Mouse (Mus musculus): ENCODE data around the gene Pdgfra. TPM values are rescaled to one million over a fixed set of nuclear protein-coding genes. Genes with fewer than 3 reads are reported as not detected.
A peak's percentile ranks its signal among the peaks of the same experiment; 100 is the strongest.

The Pdgfra gene
- polyA plus RNA-seq (2014; fragmentation: Nextera tagmentation; extraction: Ambion mirVana): 124 and 138 TPM in 2 replicates

- DNase-seq (ENCODE audit: low spot score) (peak; percentile 75), ATAC-seq (ENCODE audit: insufficient number of reproducible peaks, low FRiP score, low TSS enrichment, low read depth) (no peak)
- no peaks in the 10 kb centered on the region for H3K9me3 ChIP-seq (ENCODE audit: control insufficient read depth, low read length)
- peak within 1 kb of the TSS; percentile 65 for H3K4me2 ChIP-seq (ENCODE audit: low read depth, severe bottlenecking)
- no peaks in the 10 kb centered on the region for H3K36me3 ChIP-seq (ENCODE audit: control insufficient read depth, insufficient read depth, low read length)
- H3K4me1 ChIP-seq (ENCODE audit: control insufficient read depth, insufficient read depth, low read length): peaks cover 21% of the 10 kb centered on the region
- WGBS: under 1% methylated on average over 10 of the region's 10 CpGs
- peak within 1 kb of the TSS; percentile 89 for H3K4me3 ChIP-seq (ENCODE audit: low read depth, low read length)
- peak within 1 kb of the TSS; percentile 97 for H3K9ac ChIP-seq (ENCODE audit: low read length)
- H3K27me3 ChIP-seq (ENCODE audit: control insufficient read depth, insufficient read depth, low read length): no peaks in the 10 kb centered on the region
- H3K27ac ChIP-seq (replicated peaks; ENCODE audit: low read depth, low read length): peak within 1 kb of the TSS; percentile 99
Observed at GRCm38 (mm10) chr5:75152021-75152425, at the start of gene Pdgfra. Gene Pdgfra (plus strand): TSS chr5:75152292.

GRCm38 (mm10) chr5:75106511-75106910 is 45.6 kb upstream of the Pdgfra start:
- H3K27ac ChIP-seq (replicated peaks; ENCODE audit: low read depth, low read length): no peak overlapping the region
- no peaks in the 10 kb centered on the region for H3K27me3 ChIP-seq (ENCODE audit: control insufficient read depth, insufficient read depth, low read length)
- DNase-seq (ENCODE audit: low spot score): no peak
- H3K9ac ChIP-seq (ENCODE audit: low read length): no peak overlapping the region
- no peak for ATAC-seq (ENCODE audit: insufficient number of reproducible peaks, low FRiP score, low TSS enrichment, low read depth)
- H3K36me3 ChIP-seq (ENCODE audit: control insufficient read depth, insufficient read depth, low read length): no peaks in the 10 kb centered on the region
- no peaks in the 10 kb centered on the region for H3K9me3 ChIP-seq (ENCODE audit: control insufficient read depth, low read length)
- H3K4me2 ChIP-seq (ENCODE audit: low read depth, severe bottlenecking): no peak overlapping the region
- no peak overlapping the region for H3K4me3 ChIP-seq (ENCODE audit: low read depth, low read length)
- WGBS: 82% methylated on average over 3 of the region's 3 CpGs
- no peaks in the 10 kb centered on the region for H3K4me1 ChIP-seq (ENCODE audit: control insufficient read depth, insufficient read depth, low read length)

DNA sequence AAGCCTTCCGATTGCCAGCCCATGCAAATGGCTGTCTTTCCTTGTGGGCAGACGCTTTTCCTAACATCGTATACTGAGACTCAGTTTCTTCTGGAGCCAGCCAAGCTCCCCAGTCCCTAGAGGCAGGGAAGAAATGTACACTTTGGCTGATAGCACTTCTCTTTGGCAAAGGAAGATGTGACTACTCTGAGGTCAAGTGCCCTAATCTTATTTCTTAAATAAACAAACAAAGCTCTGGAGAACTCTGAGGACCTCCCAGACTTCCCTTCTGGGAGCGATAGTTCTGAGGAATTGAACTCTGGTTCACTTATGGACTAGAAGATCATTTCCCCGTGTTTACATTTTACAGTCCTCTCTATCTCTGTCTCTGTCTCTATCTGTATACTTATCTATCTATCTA is 42.7 kb upstream of the Pdgfra start:
- DNase-seq (ENCODE audit: low spot score) (no peak), ATAC-seq (ENCODE audit: insufficient number of reproducible peaks, low FRiP score, low TSS enrichment, low read depth) (no peak)
- Histone ChIP-seq H3K4me1 (ENCODE audit: control insufficient read depth, insufficient read depth, low read length) (no peaks in the 10 kb centered on the region), H3K27ac (replicated peaks; ENCODE audit: low read depth, low read length) (no peak overlapping the region), H3K27me3 (ENCODE audit: control insufficient read depth, insufficient read depth, low read length) (no peaks in the 10 kb centered on the region), H3K36me3 (ENCODE audit: control insufficient read depth, insufficient read depth, low read length) (no peaks in the 10 kb centered on the region), H3K9ac (ENCODE audit: low read length) (no peak overlapping the region), H3K4me2 (ENCODE audit: low read depth, severe bottlenecking) (no peak overlapping the region), H3K4me3 (ENCODE audit: low read depth, low read length) (no peak overlapping the region), H3K9me3 (ENCODE audit: control insufficient read depth, low read length) (no peaks in the 10 kb centered on the region)
- WGBS: 60% methylated on average over 5 of the region's 5 CpGs

GRCm38 (mm10) chr5:75111781-75112180 is 40.3 kb upstream of the Pdgfra start:
- H3K27me3 ChIP-seq (ENCODE audit: control insufficient read depth, insufficient read depth, low read length): no peaks in the 10 kb centered on the region
- H3K9ac ChIP-seq (ENCODE audit: low read length): no peak overlapping the region
- no peaks in the 10 kb centered on the region for H3K9me3 ChIP-seq (ENCODE audit: control insufficient read depth, low read length)
- H3K4me1 ChIP-seq (ENCODE audit: control insufficient read depth, insufficient read depth, low read length): no peaks in the 10 kb centered on the region
- no peak overlapping the region for H3K27ac ChIP-seq (replicated peaks; ENCODE audit: low read depth, low read length)
- 56% methylated on average over 5 of the region's 5 CpGs for WGBS
- no peak overlapping the region for H3K4me3 ChIP-seq (ENCODE audit: low read depth, low read length)
- no peak overlapping the region for H3K4me2 ChIP-seq (ENCODE audit: low read depth, severe bottlenecking)
- no peak for ATAC-seq (ENCODE audit: insufficient number of reproducible peaks, low FRiP score, low TSS enrichment, low read depth)
- no peaks in the 10 kb centered on the region for H3K36me3 ChIP-seq (ENCODE audit: control insufficient read depth, insufficient read depth, low read length)
- DNase-seq (ENCODE audit: low spot score): no peak

- Histone ChIP-seq H3K9ac (ENCODE audit: low read length) (no peak overlapping the region), H3K4me3 (ENCODE audit: low read depth, low read length) (no peak overlapping the region), H3K4me1 (ENCODE audit: control insufficient read depth, insufficient read depth, low read length) (no peaks in the 10 kb centered on the region), H3K27me3 (ENCODE audit: control insufficient read depth, insufficient read depth, low read length) (no peaks in the 10 kb centered on the region), H3K9me3 (ENCODE audit: control insufficient read depth, low read length) (no peaks in the 10 kb centered on the region), H3K36me3 (ENCODE audit: control insufficient read depth, insufficient read depth, low read length) (no peaks in the 10 kb centered on the region), H3K4me2 (ENCODE audit: low read depth, severe bottlenecking) (no peak overlapping the region), H3K27ac (replicated peaks; ENCODE audit: low read depth, low read length) (no peak overlapping the region)
- WGBS: 66% methylated on average over 7 of the region's 7 CpGs
- DNase-seq (ENCODE audit: low spot score) (peak; percentile 51), ATAC-seq (ENCODE audit: insufficient number of reproducible peaks, low FRiP score, low TSS enrichment, low read depth) (no peak)
Observed at GRCm38 (mm10) chr5:75118840-75119239, 33.3 kb upstream of the Pdgfra start.

GRCm38 (mm10) chr5:75121646-75122045 is 30.4 kb upstream of the Pdgfra start:
- Histone ChIP-seq H3K9ac (ENCODE audit: low read length) (no peak overlapping the region), H3K4me1 (ENCODE audit: control insufficient read depth, insufficient read depth, low read length) (no peaks in the 10 kb centered on the region), H3K4me3 (ENCODE audit: low read depth, low read length) (no peak overlapping the region), H3K27me3 (ENCODE audit: control insufficient read depth, insufficient read depth, low read length) (no peaks in the 10 kb centered on the region), H3K36me3 (ENCODE audit: control insufficient read depth, insufficient read depth, low read length) (no peaks in the 10 kb centered on the region), H3K9me3 (ENCODE audit: control insufficient read depth, low read length) (no peaks in the 10 kb centered on the region), H3K4me2 (ENCODE audit: low read depth, severe bottlenecking) (no peak overlapping the region), H3K27ac (replicated peaks; ENCODE audit: low read depth, low read length) (no peak overlapping the region)
- ATAC-seq (ENCODE audit: insufficient number of reproducible peaks, low FRiP score, low TSS enrichment, low read depth) (no peak), DNase-seq (ENCODE audit: low spot score) (no peak)
- WGBS: 52% methylated on average over 5 of the region's 5 CpGs

GRCm38 (mm10) chr5:75134681-75135080 is 17.4 kb upstream of the Pdgfra start:
- 90% methylated on average over 7 of the region's 7 CpGs for WGBS
- Histone ChIP-seq H3K9me3 (ENCODE audit: control insufficient read depth, low read length) (no peaks in the 10 kb centered on the region), H3K4me1 (ENCODE audit: control insufficient read depth, insufficient read depth, low read length) (no peaks in the 10 kb centered on the region), H3K27me3 (ENCODE audit: control insufficient read depth, insufficient read depth, low read length) (no peaks in the 10 kb centered on the region), H3K36me3 (ENCODE audit: control insufficient read depth, insufficient read depth, low read length) (no peaks in the 10 kb centered on the region), H3K4me3 (ENCODE audit: low read depth, low read length) (no peak overlapping the region), H3K27ac (replicated peaks; ENCODE audit: low read depth, low read length) (no peak overlapping the region), H3K4me2 (ENCODE audit: low read depth, severe bottlenecking) (no peak overlapping the region), H3K9ac (ENCODE audit: low read length) (no peak overlapping the region)
- DNase-seq (ENCODE audit: low spot score): no peak
- no peak for ATAC-seq (ENCODE audit: insufficient number of reproducible peaks, low FRiP score, low TSS enrichment, low read depth)

DNA sequence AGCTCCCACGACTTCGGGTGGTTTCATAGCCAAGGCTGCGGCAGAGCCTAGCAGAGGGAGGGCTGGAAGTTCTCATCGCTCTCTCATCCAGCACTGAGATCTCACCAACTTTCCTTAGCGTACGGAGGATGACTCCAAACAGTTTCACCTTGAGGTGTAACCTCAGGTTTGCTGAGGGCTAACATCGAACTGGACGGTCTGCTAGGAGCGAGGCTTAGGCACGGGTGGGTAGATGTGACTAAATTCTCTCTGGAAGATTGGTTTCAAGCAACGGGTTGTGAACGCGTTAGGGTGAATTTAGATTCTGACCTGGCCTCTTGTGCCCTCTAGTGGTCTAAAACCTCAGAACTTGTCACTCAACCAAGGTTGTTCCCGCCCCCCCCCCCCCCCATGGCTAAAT is 9.0 kb upstream of the Pdgfra start:
- no peak overlapping the region for H3K27ac ChIP-seq (replicated peaks; ENCODE audit: low read depth, low read length)
- no peaks in the 10 kb centered on the region for H3K36me3 ChIP-seq (ENCODE audit: control insufficient read depth, insufficient read depth, low read length)
- DNase-seq (ENCODE audit: low spot score): peak; percentile 81
- H3K4me2 ChIP-seq (ENCODE audit: low read depth, severe bottlenecking): peak overlapping the region; percentile 49
- 4% methylated on average over 14 of the region's 14 CpGs for WGBS
- peak overlapping the region; percentile 52 for H3K9ac ChIP-seq (ENCODE audit: low read length)
- ATAC-seq (ENCODE audit: insufficient number of reproducible peaks, low FRiP score, low TSS enrichment, low read depth): no peak
- no peak overlapping the region; the same call in 1 of the 2 replicates for H3K4me3 ChIP-seq (ENCODE audit: low read depth, low read length)
- H3K27me3 ChIP-seq (ENCODE audit: control insufficient read depth, insufficient read depth, low read length): no peaks in the 10 kb centered on the region
- H3K4me1 ChIP-seq (ENCODE audit: control insufficient read depth, insufficient read depth, low read length): peaks cover 13% of the 10 kb centered on the region
- H3K9me3 ChIP-seq (ENCODE audit: control insufficient read depth, low read length): no peaks in the 10 kb centered on the region

GRCm38 (mm10) chr5:75143767-75144166 is 8.3 kb upstream of the Pdgfra start:
- Histone ChIP-seq H3K27ac (replicated peaks; ENCODE audit: low read depth, low read length) (no peak overlapping the region), H3K4me2 (ENCODE audit: low read depth, severe bottlenecking) (no peak overlapping the region), H3K4me1 (ENCODE audit: control insufficient read depth, insufficient read depth, low read length) (peaks cover 15% of the 10 kb centered on the region), H3K9me3 (ENCODE audit: control insufficient read depth, low read length) (no peaks in the 10 kb centered on the region), H3K27me3 (ENCODE audit: control insufficient read depth, insufficient read depth, low read length) (no peaks in the 10 kb centered on the region), H3K4me3 (ENCODE audit: low read depth, low read length) (no peak overlapping the region), H3K9ac (ENCODE audit: low read length) (no peak overlapping the region), H3K36me3 (ENCODE audit: control insufficient read depth, insufficient read depth, low read length) (no peaks in the 10 kb centered on the region)
- 52% methylated on average over 7 of the region's 7 CpGs for WGBS
- no peak for ATAC-seq (ENCODE audit: insufficient number of reproducible peaks, low FRiP score, low TSS enrichment, low read depth)
- DNase-seq (ENCODE audit: low spot score): no peak
